Mouse (Mus musculus): Measurements from ENCODE around the gene Ndel1.

DNA sequence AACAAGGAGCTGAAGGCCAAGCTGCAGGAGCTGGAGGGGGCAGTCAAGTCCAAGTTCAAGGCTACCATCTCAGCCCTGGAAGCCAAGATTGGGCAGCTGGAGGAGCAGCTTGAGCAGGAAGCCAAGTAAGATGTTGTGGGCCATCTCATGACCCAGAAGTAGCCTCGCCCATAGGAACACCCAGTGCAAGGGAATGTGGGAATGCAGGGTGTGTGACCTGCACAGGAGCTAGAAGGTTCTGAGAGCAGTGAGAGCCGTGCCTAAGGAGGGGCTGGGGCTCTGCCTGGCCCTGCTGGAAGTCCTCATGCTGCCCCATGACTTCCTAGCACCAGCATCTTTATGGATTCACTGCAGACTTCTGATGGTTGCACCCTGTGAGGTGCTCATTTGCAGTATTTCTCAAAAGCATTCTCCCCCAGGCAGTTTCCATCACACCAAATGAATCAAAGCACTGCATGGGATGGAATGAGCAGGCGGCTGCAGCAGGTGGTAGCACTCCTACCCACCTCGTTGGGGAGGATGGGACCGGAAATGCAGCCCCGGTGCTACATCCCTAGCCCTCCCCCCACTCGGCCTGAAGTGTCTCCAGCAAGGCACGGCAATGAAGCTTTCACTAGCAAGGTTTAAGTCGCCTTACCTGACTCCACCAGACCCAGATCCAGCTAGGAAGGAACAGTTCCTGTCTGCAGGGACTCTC lies 59.6 kb downstream of the Ndel1 start:
- no peak for TF ChIP-seq CTCF (IDR thresholded peaks at IDR 0.05; ENCODE audit: insufficient read depth, low read length)
- TF ChIP-seq POLR2A (IDR thresholded peaks at IDR 0.05; ENCODE audit: borderline replicate concordance, extremely low read depth, low read depth, low read length), result no peak

Data from lung, adult 2 months (tissue).